Mouse (Mus musculus): ENCODE measurements at regions not wholly inside any gene's neighbourhood (a gene's known extent, or its start where the extent isn't known, plus 50 kb on each side); places are given as distances from the start of the nearest gene placed in this dataset.

DNA sequence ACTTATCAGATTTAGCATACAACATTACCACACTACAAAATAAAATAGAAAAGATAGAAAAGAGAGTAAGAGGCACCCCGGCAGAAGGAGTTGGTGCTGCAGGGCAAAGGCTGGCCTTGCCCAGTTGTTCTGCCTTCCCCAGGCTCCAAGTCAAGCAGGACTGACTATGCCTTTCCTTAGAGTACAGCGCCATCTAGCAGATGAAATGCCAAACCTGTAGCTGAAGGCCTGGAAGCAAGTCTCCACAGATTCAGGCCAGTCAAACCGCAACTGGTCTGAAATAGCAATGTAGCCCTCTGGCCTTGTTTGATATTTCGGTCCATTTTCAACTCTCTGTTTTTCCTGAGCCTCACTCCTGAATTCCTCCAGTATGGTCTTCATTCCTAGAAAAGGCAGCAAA, 312.4 kb upstream of the Clint1 start:
- no peak for ATAC-seq (replicated peaks; ENCODE audit: insufficient number of reproducible peaks, low FRiP score, low TSS enrichment, low read depth)
- Histone ChIP-seq H3K4me2 (ENCODE audit: low read depth, low read length) (no peak overlapping the region), H3K9ac (replicated peaks; ENCODE audit: low read length) (no peak overlapping the region), H3K4me3 (ENCODE audit: low read depth, low read length) (no peak overlapping the region), H3K27ac (replicated peaks; ENCODE audit: low read depth, low read length) (no peak overlapping the region), H3K4me1 (ENCODE audit: control insufficient read depth, insufficient read depth, low read length) (no peaks in the 10 kb centered on the region), H3K27me3 (ENCODE audit: control insufficient read depth, insufficient read depth, low read length) (no peaks in the 10 kb centered on the region), H3K36me3 (replicated peaks; ENCODE audit: control insufficient read depth, insufficient read depth, low read depth, low read length) (no peaks in the 10 kb centered on the region), H3K9me3 (replicated peaks; ENCODE audit: control insufficient read depth, low read length) (no peaks in the 10 kb centered on the region)
- 35% methylated on average over 4 of the region's 4 CpGs for WGBS
- peak; percentile 90 for DNase-seq (ENCODE audit: low spot score)

DNA sequence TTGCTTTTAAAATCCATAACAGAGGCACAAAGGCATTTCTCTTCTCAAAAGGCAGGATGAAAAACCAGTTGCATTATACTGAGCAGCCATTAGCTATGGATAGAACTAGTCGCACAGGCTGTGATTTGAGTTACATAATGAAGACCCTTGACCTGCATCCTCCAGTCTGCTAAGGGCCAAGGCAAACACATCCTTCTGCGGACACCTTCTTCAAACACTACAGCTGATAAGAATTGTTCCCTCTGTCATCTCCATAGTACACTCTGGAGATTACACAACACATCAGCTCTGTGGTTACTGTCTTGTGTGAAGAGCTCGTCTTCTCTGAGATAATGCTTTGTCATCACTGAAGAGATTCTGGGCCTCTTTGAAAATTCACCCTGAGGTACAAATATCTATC, 307.3 kb upstream of the Clint1 start:
- Histone ChIP-seq H3K9ac (replicated peaks; ENCODE audit: low read length) (no peak overlapping the region), H3K4me2 (ENCODE audit: low read depth, low read length) (no peak overlapping the region), H3K9me3 (replicated peaks; ENCODE audit: control insufficient read depth, low read length) (no peaks in the 10 kb centered on the region), H3K27ac (replicated peaks; ENCODE audit: low read depth, low read length) (no peak overlapping the region), H3K4me3 (ENCODE audit: low read depth, low read length) (no peak overlapping the region), H3K36me3 (replicated peaks; ENCODE audit: control insufficient read depth, insufficient read depth, low read depth, low read length) (no peaks in the 10 kb centered on the region), H3K4me1 (ENCODE audit: control insufficient read depth, insufficient read depth, low read length) (no peaks in the 10 kb centered on the region), H3K27me3 (ENCODE audit: control insufficient read depth, insufficient read depth, low read length) (no peaks in the 10 kb centered on the region)
- DNase-seq (ENCODE audit: low spot score) (no peak), ATAC-seq (replicated peaks; ENCODE audit: insufficient number of reproducible peaks, low FRiP score, low TSS enrichment, low read depth) (no peak)
- WGBS: 98% methylated on average over 3 of the region's 3 CpGs

DNA sequence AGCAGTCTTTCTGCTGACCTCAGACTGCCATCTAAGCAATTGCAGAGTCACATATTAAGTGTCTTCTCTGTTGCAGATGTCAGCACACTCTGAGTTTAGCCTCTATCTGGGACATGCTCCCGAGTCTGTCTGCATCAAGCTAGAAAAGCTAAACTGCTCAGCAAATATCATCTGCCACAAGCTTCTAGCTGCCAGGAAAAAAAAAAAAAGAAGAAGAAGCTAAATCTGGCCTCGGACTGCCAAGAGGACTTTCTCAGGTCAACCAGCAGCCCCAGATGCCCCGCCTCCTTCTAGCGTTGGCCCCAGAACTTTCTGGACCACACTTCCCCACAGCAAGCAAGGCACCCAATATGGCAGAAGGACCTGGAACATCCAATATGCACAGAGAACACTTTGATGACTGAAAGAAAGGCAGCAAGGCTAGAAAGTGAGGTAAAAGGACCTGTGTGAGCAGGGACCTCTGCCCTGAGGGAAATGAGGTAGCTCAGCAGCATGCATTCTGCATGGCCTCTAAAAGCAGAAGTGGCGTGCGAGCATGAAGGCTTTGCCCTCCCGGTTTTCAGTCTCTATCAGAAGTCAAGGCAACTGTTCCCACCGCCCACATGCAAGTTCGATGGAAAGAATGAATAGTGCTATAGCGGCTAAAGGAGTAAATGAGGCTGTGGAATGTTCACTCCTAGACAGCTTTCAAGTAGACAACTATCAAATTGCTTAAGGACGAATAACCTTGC, 305.8 kb upstream of the Clint1 start:
- DNase-seq (ENCODE audit: low spot score): no peak
- ATAC-seq (replicated peaks; ENCODE audit: insufficient number of reproducible peaks, low FRiP score, low TSS enrichment, low read depth): no peak
- no peak overlapping the region for H3K9ac ChIP-seq (replicated peaks; ENCODE audit: low read length)
- H3K27ac ChIP-seq (replicated peaks; ENCODE audit: low read depth, low read length): no peak overlapping the region
- no peaks in the 10 kb centered on the region for H3K36me3 ChIP-seq (replicated peaks; ENCODE audit: control insufficient read depth, insufficient read depth, low read depth, low read length)
- no peaks in the 10 kb centered on the region for H3K4me1 ChIP-seq (ENCODE audit: control insufficient read depth, insufficient read depth, low read length)
- no peaks in the 10 kb centered on the region for H3K9me3 ChIP-seq (replicated peaks; ENCODE audit: control insufficient read depth, low read length)
- H3K4me2 ChIP-seq (ENCODE audit: low read depth, low read length): no peak overlapping the region
- H3K27me3 ChIP-seq (ENCODE audit: control insufficient read depth, insufficient read depth, low read length): no peaks in the 10 kb centered on the region
- no peak overlapping the region for H3K4me3 ChIP-seq (ENCODE audit: low read depth, low read length)
- 71% methylated on average over 11 of the region's 11 CpGs for WGBS

DNA sequence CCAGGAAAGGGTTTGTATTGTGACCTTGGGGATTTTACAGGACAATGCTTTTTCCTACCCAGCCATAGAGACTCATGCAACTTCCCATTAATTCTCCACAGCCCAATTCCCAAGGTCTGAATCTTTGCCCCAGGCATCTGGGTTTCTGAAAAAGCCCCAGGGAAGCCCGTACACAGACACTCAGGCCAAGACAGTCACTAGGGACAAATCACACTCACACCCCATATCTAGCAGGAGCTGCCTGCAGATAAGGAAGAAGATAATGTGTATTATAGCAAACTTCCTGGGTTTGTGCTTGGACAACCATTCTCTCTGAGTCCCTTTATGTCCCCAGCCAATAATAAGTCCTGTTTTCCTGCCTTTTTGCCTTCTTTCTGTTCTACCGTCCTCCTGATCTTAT, 305.0 kb upstream of the Clint1 start:
- no peaks in the 10 kb centered on the region for H3K27me3 ChIP-seq (ENCODE audit: control insufficient read depth, insufficient read depth, low read length)
- H3K9me3 ChIP-seq (replicated peaks; ENCODE audit: control insufficient read depth, low read length): no peaks in the 10 kb centered on the region
- H3K4me2 ChIP-seq (ENCODE audit: low read depth, low read length): no peak overlapping the region
- DNase-seq (ENCODE audit: low spot score) (no peak), ATAC-seq (replicated peaks; ENCODE audit: insufficient number of reproducible peaks, low FRiP score, low TSS enrichment, low read depth) (no peak)
- no peak overlapping the region for H3K4me3 ChIP-seq (ENCODE audit: low read depth, low read length)
- H3K9ac ChIP-seq (replicated peaks; ENCODE audit: low read length): no peak overlapping the region
- WGBS: 80% methylated on average over 2 of the region's 2 CpGs
- H3K4me1 ChIP-seq (ENCODE audit: control insufficient read depth, insufficient read depth, low read length): no peaks in the 10 kb centered on the region
- H3K36me3 ChIP-seq (replicated peaks; ENCODE audit: control insufficient read depth, insufficient read depth, low read depth, low read length): no peaks in the 10 kb centered on the region
- no peak overlapping the region for H3K27ac ChIP-seq (replicated peaks; ENCODE audit: low read depth, low read length)

DNA sequence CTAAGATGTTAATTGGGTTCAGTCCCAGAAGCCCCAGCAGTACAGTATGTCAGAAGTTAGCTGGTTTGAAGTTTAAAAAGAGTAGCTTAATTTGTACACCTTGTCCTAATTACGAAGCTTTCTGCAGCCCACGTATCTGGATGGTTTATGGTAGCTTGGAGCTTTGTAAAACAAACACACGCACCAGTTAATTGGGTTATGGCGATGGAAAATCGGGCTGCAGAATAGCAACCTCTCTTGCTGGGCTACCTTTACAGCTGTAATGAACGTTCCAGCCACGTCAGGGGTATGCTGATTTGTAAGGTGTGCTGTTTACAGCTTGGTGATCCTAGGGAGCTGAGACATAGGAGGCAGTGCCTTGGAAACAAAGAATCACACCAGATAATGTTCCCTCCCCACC, 301.5 kb upstream of the Clint1 start:
- Histone ChIP-seq H3K4me1 (ENCODE audit: control insufficient read depth, insufficient read depth, low read length) (no peaks in the 10 kb centered on the region), H3K4me3 (ENCODE audit: low read depth, low read length) (no peak overlapping the region), H3K4me2 (ENCODE audit: low read depth, low read length) (no peak overlapping the region), H3K36me3 (replicated peaks; ENCODE audit: control insufficient read depth, insufficient read depth, low read depth, low read length) (no peaks in the 10 kb centered on the region), H3K9me3 (replicated peaks; ENCODE audit: control insufficient read depth, low read length) (no peaks in the 10 kb centered on the region), H3K9ac (replicated peaks; ENCODE audit: low read length) (no peak overlapping the region), H3K27ac (replicated peaks; ENCODE audit: low read depth, low read length) (no peak overlapping the region), H3K27me3 (ENCODE audit: control insufficient read depth, insufficient read depth, low read length) (no peaks in the 10 kb centered on the region)
- WGBS: 50% methylated on average over 7 of the region's 7 CpGs
- DNase-seq (ENCODE audit: low spot score) (no peak), ATAC-seq (replicated peaks; ENCODE audit: insufficient number of reproducible peaks, low FRiP score, low TSS enrichment, low read depth) (no peak)

DNA sequence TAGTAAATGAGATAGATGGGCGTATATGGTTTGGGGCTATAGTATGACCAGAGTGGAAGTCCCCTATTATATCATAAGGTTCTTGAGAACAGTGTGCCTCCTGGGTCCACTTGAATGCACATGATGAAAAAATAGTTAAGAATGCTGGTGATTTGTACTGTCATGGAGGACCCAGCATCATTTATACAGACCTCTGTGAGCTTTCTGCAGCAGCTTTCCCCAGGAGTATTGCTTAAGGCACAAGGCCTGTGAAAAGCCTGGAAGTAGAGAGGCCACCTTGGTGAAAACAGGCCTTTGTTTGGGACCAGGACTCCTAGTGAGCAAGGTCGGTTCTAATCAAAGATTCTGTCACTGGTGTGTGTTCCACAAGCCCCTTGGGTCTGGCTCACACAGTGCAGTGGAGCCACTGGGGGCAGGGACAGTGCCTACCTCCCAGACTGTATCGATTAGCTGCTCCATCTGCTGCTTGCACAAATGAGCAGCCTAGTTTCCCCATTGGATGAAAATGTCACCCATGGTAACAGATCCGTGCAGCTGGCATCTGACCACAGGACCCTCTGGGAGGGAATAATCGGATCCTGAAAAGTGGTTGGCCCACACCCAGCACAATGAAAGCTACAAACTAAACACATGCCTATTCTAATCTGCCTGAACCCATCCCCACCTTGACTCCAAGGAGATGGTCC, 274.2 kb upstream of the Clint1 start:
- H3K4me3 ChIP-seq (ENCODE audit: low read depth, low read length): no peak overlapping the region
- H3K4me2 ChIP-seq (ENCODE audit: low read depth, low read length): no peak overlapping the region
- H3K36me3 ChIP-seq (replicated peaks; ENCODE audit: control insufficient read depth, insufficient read depth, low read depth, low read length): no peaks in the 10 kb centered on the region
- H3K9ac ChIP-seq (replicated peaks; ENCODE audit: low read length): no peak overlapping the region
- DNase-seq (ENCODE audit: low spot score) (peak; percentile 25), ATAC-seq (replicated peaks; ENCODE audit: insufficient number of reproducible peaks, low FRiP score, low TSS enrichment, low read depth) (peak; percentile 90)
- H3K27ac ChIP-seq (replicated peaks; ENCODE audit: low read depth, low read length): no peak overlapping the region
- no peaks in the 10 kb centered on the region for H3K9me3 ChIP-seq (replicated peaks; ENCODE audit: control insufficient read depth, low read length)
- H3K4me1 ChIP-seq (ENCODE audit: control insufficient read depth, insufficient read depth, low read length): no peaks in the 10 kb centered on the region
- no peaks in the 10 kb centered on the region for H3K27me3 ChIP-seq (ENCODE audit: control insufficient read depth, insufficient read depth, low read length)
- 32% methylated on average over 5 of the region's 5 CpGs for WGBS

DNA sequence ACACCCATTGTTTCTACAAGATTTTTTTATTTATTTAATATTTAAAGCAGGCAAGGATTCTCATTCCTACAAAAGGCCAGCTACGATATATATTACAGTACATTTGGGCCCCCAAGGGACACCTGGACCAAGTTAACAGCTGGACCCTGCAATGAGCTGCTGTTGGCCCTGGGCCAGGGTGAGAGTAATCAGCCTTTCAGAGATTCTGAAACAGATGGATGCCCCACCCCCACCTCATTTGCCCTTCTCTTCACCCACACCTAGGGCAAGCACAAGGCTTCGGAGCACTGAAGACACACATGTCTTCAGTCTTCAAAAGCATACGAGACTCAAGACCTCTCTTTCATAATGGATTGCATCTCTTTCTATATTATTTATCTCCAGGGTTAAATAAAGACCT, 259.5 kb upstream of the Clint1 start:
- Histone ChIP-seq H3K36me3 (replicated peaks; ENCODE audit: control insufficient read depth, insufficient read depth, low read depth, low read length) (no peaks in the 10 kb centered on the region), H3K9ac (replicated peaks; ENCODE audit: low read length) (no peak overlapping the region), H3K9me3 (replicated peaks; ENCODE audit: control insufficient read depth, low read length) (no peaks in the 10 kb centered on the region), H3K4me1 (ENCODE audit: control insufficient read depth, insufficient read depth, low read length) (no peaks in the 10 kb centered on the region), H3K4me3 (ENCODE audit: low read depth, low read length) (no peak overlapping the region), H3K27ac (replicated peaks; ENCODE audit: low read depth, low read length) (no peak overlapping the region), H3K27me3 (ENCODE audit: control insufficient read depth, insufficient read depth, low read length) (no peaks in the 10 kb centered on the region), H3K4me2 (ENCODE audit: low read depth, low read length) (no peak overlapping the region)
- peak; percentile 12 for DNase-seq (ENCODE audit: low spot score)
- WGBS: 55% methylated on average over 3 of the region's 3 CpGs
- no peak for ATAC-seq (replicated peaks; ENCODE audit: insufficient number of reproducible peaks, low FRiP score, low TSS enrichment, low read depth)

DNA sequence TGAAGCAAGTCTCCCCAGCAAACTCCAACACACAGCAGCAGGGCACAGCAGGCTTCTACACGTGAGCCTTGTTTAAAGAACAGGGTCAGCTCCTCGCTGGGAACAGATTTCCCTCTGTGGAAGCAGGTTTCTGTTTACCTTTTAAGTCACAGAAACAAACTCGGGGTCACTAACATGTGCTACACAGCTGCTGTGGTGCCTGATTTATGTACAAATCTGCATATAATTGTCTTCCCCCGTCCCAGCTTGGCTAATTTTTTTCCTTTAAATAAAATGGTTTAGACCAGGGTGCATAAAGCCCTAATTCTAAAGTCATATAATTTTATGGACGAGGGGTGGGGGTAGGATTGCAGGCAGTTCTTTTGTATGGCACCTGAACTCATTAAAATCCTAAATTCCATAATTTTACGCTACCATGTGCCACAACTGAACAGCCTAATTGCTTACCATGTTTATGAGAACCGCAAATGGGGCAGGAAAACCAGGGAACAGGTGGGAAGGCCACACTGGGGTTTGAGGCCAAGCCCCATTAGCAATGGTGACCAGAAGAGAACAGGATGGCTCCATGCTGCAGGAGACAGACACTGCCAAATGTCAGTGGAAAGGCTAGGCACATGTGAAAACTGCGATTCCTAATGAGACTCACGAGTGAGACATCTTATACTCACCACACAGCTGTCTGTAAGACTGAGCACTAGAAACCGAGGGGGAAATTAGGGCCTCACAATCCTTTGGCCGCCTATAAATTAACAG, 258.8 kb upstream of the Clint1 start:
- no peaks in the 10 kb centered on the region for H3K27me3 ChIP-seq (ENCODE audit: control insufficient read depth, insufficient read depth, low read length)
- H3K4me1 ChIP-seq (ENCODE audit: control insufficient read depth, insufficient read depth, low read length): no peaks in the 10 kb centered on the region
- H3K36me3 ChIP-seq (replicated peaks; ENCODE audit: control insufficient read depth, insufficient read depth, low read depth, low read length): no peaks in the 10 kb centered on the region
- 50% methylated on average over 11 of the region's 11 CpGs for WGBS
- H3K4me3 ChIP-seq (ENCODE audit: low read depth, low read length): no peak overlapping the region
- H3K9me3 ChIP-seq (replicated peaks; ENCODE audit: control insufficient read depth, low read length): no peaks in the 10 kb centered on the region
- no peak overlapping the region for H3K4me2 ChIP-seq (ENCODE audit: low read depth, low read length)
- no peak overlapping the region for H3K27ac ChIP-seq (replicated peaks; ENCODE audit: low read depth, low read length)
- DNase-seq (ENCODE audit: low spot score): peak; percentile 11
- ATAC-seq (replicated peaks; ENCODE audit: insufficient number of reproducible peaks, low FRiP score, low TSS enrichment, low read depth): no peak
- no peak overlapping the region for H3K9ac ChIP-seq (replicated peaks; ENCODE audit: low read length)
